In the genomic region with DNA sequence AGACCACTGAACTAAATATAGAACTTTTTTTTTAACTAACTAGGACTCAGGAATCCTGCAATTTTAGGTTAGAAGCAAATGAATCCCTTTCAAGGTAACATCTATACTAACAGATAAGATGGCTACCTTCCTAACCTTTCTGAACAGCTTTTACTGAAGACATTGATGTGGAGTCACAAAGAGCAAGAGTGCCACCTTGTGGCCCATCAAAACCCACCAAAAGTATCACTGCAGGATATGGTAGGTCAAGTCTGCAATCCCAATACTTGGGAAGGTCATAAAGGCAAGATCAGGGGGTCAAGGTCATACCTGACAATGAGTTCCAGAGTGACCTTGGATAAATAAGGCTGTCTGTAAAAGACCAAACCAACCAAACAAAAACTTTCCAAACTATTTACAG, we compare ENCODE assay signal across 8 mouse cellular contexts. TPM values are rescaled to one million over a fixed set of nuclear protein-coding genes. Genes with fewer than 3 reads are reported as not detected.
DNase-seq lines count a peak whose midpoint lies in the region; ATAC-seq lines count a peak whose summit lies in the region.

No protein-coding gene starts in this region.

- H3K9me3 ChIP-seq in heart, embryonic 11.5 days (replicated peaks; ENCODE audit: control insufficient read depth, low read length) = no peaks in the 10 kb centered on the region

- peak; percentile 7 to 58 for DNase-seq in heart, adult 18-20 months
- peak; percentile 59 for DNase-seq in CD4-positive helper T cell, adult 2 months (ENCODE audit: low read depth, low spot score)
- DNase-seq in adrenal gland, adult 2 months = peak; percentile 23
- peak; percentile 49 for DNase-seq in embryo, embryonic 11 days
- DNase-seq in kidney, postnatal 36 days = peak; percentile 44 to 69
- peak; percentile 71 for DNase-seq in splenic B cell, adult 2 months (ENCODE audit: low read depth, low spot score)

- no peak overlapping the region for H3K9ac ChIP-seq in heart, embryonic 11.5 days (ENCODE audit: low read depth, low read length)

- H3K36me3 ChIP-seq in heart, embryonic 11.5 days (ENCODE audit: control insufficient read depth, insufficient read depth, low read length) = no peaks in the 10 kb centered on the region
- H3K36me3 ChIP-seq in splenic B cell, adult 2 months (ENCODE audit: control insufficient read depth, insufficient read depth, low read length, poor library complexity, severe bottlenecking) = no peaks in the 10 kb centered on the region

- H3K4me3 ChIP-seq in heart, embryonic 11.5 days (ENCODE audit: low read depth, low read length) = no peak overlapping the region

- H3K4me2 ChIP-seq in heart, embryonic 11.5 days = no peak overlapping the region

- ATAC-seq in heart, embryonic 11.5 days (replicated peaks; ENCODE audit: insufficient number of reproducible peaks, low FRiP score, low TSS enrichment) = no peak
- ATAC-seq in megakaryocyte-erythroid progenitor cell, adult 5-6 weeks (replicated peaks; ENCODE audit: low FRiP score, low TSS enrichment, poor library complexity, severe bottlenecking) = peak; percentile 70; the same call in 1 of the 2 replicates

- H3K4me1 ChIP-seq in heart, embryonic 11.5 days (ENCODE audit: control insufficient read depth, insufficient read depth, low read length) = no peaks in the 10 kb centered on the region

- H3K27me3 ChIP-seq in heart, embryonic 11.5 days (ENCODE audit: control insufficient read depth, insufficient read depth, low read length) = no peaks in the 10 kb centered on the region
- H3K27me3 ChIP-seq in splenic B cell, adult 2 months (ENCODE audit: control insufficient read depth, insufficient read depth, low read length, poor library complexity, severe bottlenecking) = no peaks in the 10 kb centered on the region

- no peak overlapping the region for H3K27ac ChIP-seq in heart, embryonic 11.5 days (ENCODE audit: low read depth, low read length)

RNA-seq across cellular contexts. Expression of a gene that starts 28.9 kb away (rescaled TPM):
- 1 to 10 TPM; 5.4 to 6.2 TPM for total RNA-seq in heart, adult 18-20 months (2021)
- polyA plus RNA-seq in heart, embryonic 11.5 days (2014; fragmentation: Nextera tagmentation; extraction: Ambion mirVana) = 11.8 and 12.7 TPM in 2 replicates
- total RNA-seq in adrenal gland, adult 2 months (2021) = 10 to 100 TPM; 19.5 to 23.9 TPM
- 0.89 and 1.1 TPM in 2 replicates for polyA plus RNA-seq in adrenal gland, adult 2 months (2012; rRNA removed)
- total RNA-seq in megakaryocyte-erythroid progenitor cell, adult 5-6 weeks (2014; fragmentation: Nextera tagmentation) = 21.0 and 27.3 TPM in 2 replicates
- 49.8 and 64.6 TPM in 2 replicates for total RNA-seq in megakaryocyte-erythroid progenitor cell, adult 5-6 weeks (2017)

RNA-seq across cellular contexts. Expression of a gene that starts 40.2 kb away (rescaled TPM):
- total RNA-seq in heart, adult 18-20 months (2021) = 100 to 1,000 TPM; 161 to 175 TPM
- polyA plus RNA-seq in heart, embryonic 11.5 days (2014; fragmentation: Nextera tagmentation; extraction: Ambion mirVana) = 441 and 477 TPM in 2 replicates
- total RNA-seq in adrenal gland, adult 2 months (2021) = 100 to 1,000 TPM; 148 to 163 TPM
- polyA plus RNA-seq in adrenal gland, adult 2 months (2012; rRNA removed) = 19.1 and 27.3 TPM in 2 replicates
- total RNA-seq in megakaryocyte-erythroid progenitor cell, adult 5-6 weeks (2014; fragmentation: Nextera tagmentation) = 230 and 236 TPM in 2 replicates
- 309 and 312 TPM in 2 replicates for total RNA-seq in megakaryocyte-erythroid progenitor cell, adult 5-6 weeks (2017)
